Mouse (Mus musculus) limb, embryonic 11.5 days (tissue): ENCODE measurements at regions not wholly inside any gene's neighbourhood (a gene's known extent, or its start where the extent isn't known, plus 50 kb on each side); places are given as distances from the start of the nearest gene placed in this dataset.

Source experiments
- ATAC-seq: fragments of 200-750 bp; cut with Nextera tagmentation; 2 replicates; pipeline ENCODE4 v1.8.0; 2017; ENCODE audit warnings: low read depth; ENCODE audit not compliant: insufficient number of reproducible peaks, low FRiP score, low TSS enrichment
- DNase-seq: peaks from one replicate; pipeline ENCODE4 v3.0.0-alpha.2; 2015; ENCODE audit warnings: low spot score
- H3K27ac ChIP-seq: fragments of 300-500 bp; sonication (generic); replicated peaks from 2 replicates; pipeline ENCODE4 v1.5.1; 2014; ENCODE audit warnings: low read depth, mild to moderate bottlenecking, low read length
- H3K27me3 ChIP-seq: fragments of 300-500 bp; sonication (generic); 2 replicates; pipeline ENCODE4 v1.6.1; 2014; ENCODE audit warnings: mild to moderate bottlenecking, low read length, mixed read lengths; ENCODE audit not compliant: control insufficient read depth, insufficient read depth
- H3K36me3 ChIP-seq: fragments of 300-500 bp; sonication (generic); 2 replicates; pipeline ENCODE4 v1.6.1; 2014; ENCODE audit warnings: mild to moderate bottlenecking, low read length, moderate library complexity, mixed read lengths; ENCODE audit not compliant: control insufficient read depth, insufficient read depth
- H3K4me1 ChIP-seq: fragments of 300-500 bp; sonication (generic); 2 replicates; pipeline ENCODE4 v1.6.1; 2014; ENCODE audit warnings: low read length, mixed read lengths; ENCODE audit not compliant: control insufficient read depth, insufficient read depth
- H3K4me2 ChIP-seq: fragments of 300-500 bp; sonication (generic); 2 replicates; pipeline ENCODE4 v1.6.1; 2014; ENCODE audit warnings: low read depth, mild to moderate bottlenecking, moderate library complexity; ENCODE audit not compliant: severe bottlenecking
- H3K4me3 ChIP-seq: fragments of 300-500 bp; sonication (generic); 2 replicates; pipeline ENCODE4 v1.5.1; 2014; ENCODE audit warnings: low read depth, low read length
- H3K9ac ChIP-seq: fragments of 300-500 bp; sonication (generic); 2 replicates; pipeline ENCODE4 v1.6.1; 2014; ENCODE audit warnings: mild to moderate bottlenecking, low read length
- H3K9me3 ChIP-seq: fragments of 300-500 bp; sonication (generic); 2 replicates; pipeline ENCODE4 v1.6.1; 2016; ENCODE audit warnings: low read length; ENCODE audit not compliant: control insufficient read depth
- WGBS: fragments of 180-500 bp; shearing (Covaris S2); extraction: QIAGEN DNeasy Blood & Tissue Kit; methylation state at CpG from one replicate; pipeline ENCODE4 v1.1.7; 2014; 5-methylcytosine and 5-hydroxymethylcytosine counted together

DNA sequence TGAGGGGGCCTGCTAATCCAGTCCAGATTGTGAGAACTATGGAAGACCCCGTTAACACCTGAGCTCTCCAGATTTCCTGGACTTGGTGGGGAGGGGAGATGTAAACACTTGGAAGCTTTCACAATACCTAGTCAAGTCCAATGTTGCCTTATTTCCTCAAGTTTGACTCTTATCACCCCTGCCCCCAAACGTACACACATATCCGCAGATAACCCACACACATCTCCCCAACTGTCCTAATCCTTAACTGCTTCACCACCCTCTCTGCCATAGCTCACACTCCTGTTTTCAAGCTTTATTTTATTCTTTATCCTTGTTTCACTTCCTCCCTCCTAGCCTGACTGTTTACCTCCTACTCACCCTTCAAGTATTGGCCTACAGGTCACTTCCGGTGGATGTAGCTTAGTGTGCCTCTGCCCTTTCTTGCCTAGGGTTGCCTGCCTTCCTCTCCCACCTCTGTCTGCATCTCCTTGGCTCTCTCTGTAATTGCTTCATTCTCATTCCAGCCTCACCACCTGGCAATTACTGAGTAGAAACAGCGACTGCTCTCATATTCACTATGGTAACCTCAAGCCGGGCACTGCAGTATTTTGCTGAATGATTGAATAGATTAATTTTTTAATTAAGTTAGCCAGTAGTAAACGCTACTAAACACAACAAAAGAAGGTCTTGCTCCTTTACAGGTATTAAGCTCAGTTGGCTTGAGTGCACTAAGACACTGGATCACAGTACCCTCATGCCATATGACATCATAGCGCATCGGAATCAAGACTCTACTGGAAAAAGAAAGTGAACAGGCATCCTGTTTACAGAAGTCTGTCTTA is 125.3 kb upstream of the Cpeb2 start:
- no peak overlapping the region for H3K4me3 ChIP-seq
- 81% methylated on average over 9 of the region's 9 CpGs for WGBS
- no peak for ATAC-seq
- H3K27me3 ChIP-seq = no peaks in the 10 kb centered on the region
- H3K36me3 ChIP-seq = no peaks in the 10 kb centered on the region
- H3K27ac ChIP-seq = no peak overlapping the region
- no peaks in the 10 kb centered on the region for H3K9me3 ChIP-seq
- no peak for DNase-seq
- H3K4me1 ChIP-seq = no peaks in the 10 kb centered on the region
- no peak overlapping the region for H3K9ac ChIP-seq
- H3K4me2 ChIP-seq = no peak overlapping the region

DNA sequence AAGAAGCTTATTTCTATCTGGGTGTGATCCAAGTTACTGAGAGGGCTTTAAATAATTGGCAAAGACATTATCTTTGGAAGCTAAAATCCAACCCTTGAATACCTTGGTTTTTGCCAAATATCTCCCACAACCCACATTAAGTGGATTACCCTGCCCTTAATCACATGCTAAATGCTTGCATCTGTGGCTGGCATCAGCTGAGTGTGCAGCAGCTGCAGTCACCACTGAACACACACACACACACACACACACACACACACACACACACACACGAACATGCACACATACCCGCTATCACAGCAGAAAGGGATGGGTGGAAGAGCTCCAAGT is 124.7 kb upstream of the Cpeb2 start:
- Histone ChIP-seq H3K9me3 (no peaks in the 10 kb centered on the region), H3K27ac (no peak overlapping the region), H3K4me1 (no peaks in the 10 kb centered on the region), H3K4me2 (no peak overlapping the region), H3K27me3 (no peaks in the 10 kb centered on the region), H3K9ac (no peak overlapping the region), H3K36me3 (no peaks in the 10 kb centered on the region), H3K4me3 (no peak overlapping the region)
- DNase-seq (no peak), ATAC-seq (no peak)
- WGBS = 84% methylated on average over 2 of the region's 2 CpGs

DNA sequence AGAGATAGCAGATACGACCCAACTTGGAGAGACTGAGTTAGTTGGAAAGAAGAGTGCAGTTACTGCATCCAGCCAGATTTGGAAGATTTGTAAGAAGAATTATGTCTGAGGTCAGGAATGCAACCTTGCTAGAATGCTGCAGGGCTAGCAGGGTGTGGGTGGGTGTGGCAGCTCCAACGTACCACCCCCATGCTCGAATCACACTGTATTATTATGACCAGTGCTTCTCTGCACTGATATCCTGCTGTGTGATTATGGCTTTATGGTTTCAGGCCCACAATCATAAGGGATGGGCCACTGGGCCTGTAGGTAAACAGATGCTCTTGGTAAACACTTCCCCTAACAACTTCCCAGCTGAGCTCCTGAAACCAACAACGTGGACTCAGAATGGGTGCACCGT is 122.8 kb upstream of the Cpeb2 start:
- Histone ChIP-seq H3K4me1 (no peaks in the 10 kb centered on the region), H3K4me2 (no peak overlapping the region), H3K9ac (no peak overlapping the region), H3K36me3 (no peaks in the 10 kb centered on the region), H3K4me3 (no peak overlapping the region), H3K27ac (no peak overlapping the region), H3K27me3 (no peaks in the 10 kb centered on the region), H3K9me3 (no peaks in the 10 kb centered on the region)
- 73% methylated on average over 5 of the region's 5 CpGs for WGBS
- no peak for DNase-seq
- ATAC-seq = no peak

DNA sequence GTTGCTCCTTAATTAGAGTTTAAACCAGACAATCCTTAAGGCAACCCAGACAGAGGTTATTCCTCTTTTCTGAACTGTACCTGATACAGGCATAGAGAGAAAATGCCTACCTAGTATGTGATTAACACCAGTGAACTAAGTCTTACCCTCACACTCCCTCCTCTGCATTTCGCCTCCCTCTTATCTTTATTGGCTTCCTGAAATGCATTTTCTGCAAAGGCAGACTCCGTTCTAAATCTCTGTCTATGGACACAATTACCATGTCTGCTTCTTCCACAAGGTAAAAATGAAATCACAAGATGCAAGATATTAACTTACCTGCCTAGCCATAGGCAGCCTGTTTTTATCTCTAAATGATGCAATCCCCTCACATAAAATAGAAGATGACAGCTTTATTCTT is 121.2 kb upstream of the Cpeb2 start:
- no peak overlapping the region for H3K4me2 ChIP-seq
- WGBS = 66% methylated on average over 2 of the region's 2 CpGs
- no peak overlapping the region for H3K27ac ChIP-seq
- H3K36me3 ChIP-seq = no peaks in the 10 kb centered on the region
- no peaks in the 10 kb centered on the region for H3K4me1 ChIP-seq
- no peak overlapping the region for H3K9ac ChIP-seq
- H3K27me3 ChIP-seq = no peaks in the 10 kb centered on the region
- DNase-seq (no peak), ATAC-seq (no peak)
- H3K9me3 ChIP-seq = no peaks in the 10 kb centered on the region
- no peak overlapping the region for H3K4me3 ChIP-seq

DNA sequence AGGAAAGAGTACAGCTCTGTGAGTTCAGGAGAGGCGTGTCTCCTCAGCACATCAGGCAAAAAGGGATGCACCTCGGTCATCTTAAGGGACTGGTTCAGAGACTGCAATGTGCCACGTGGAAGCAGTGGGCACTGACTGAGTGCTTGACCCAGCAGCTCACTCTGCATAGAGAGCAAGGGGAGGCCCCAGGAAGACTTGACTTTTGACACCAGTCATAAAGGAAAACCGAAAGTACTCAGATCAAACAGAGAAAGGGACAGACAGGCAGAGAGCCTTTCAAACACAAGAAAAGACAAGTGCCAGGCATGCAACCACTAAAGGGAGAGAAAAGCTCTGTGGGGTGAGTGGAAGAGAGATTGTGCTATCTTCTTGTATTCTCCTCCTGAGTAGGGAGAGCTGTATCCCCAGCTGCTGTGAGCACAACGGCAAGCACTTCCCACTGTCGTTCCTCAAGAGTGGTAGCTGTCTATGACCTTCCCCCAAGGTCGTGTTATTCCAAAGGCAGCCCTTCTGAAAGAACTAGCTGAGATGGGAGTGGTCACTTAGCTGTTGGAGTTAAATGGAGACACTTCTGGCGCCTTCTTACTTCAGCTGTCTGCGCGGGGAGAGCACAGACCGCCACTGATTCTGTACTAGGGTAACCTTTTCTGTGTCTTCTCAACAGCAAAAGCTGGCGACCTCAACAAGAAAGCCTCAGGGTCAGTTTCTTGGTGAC is 119.4 kb upstream of the Cpeb2 start:
- no peaks in the 10 kb centered on the region for H3K27me3 ChIP-seq
- WGBS = 80% methylated on average over 12 of the region's 12 CpGs

DNA sequence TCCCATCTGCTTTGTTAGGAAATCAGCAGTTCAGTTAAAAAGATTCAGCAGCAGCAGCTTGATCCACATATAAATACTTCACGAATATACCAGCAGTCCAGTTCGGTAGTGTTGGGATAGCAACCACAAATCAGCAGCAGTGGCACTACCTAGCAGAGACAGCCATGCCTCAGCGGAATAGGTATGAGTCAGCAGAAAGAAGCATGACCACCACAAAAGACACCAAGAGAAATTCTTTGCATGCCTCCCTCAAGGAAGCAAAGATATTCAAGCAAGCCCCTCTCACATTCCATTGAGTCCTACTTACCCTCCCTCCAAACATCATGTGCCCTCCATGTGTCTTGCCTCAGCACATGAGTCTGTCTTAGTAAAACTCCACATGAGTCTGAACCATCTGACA is 117.5 kb upstream of the Cpeb2 start:
- Histone ChIP-seq H3K27me3 (no peaks in the 10 kb centered on the region), H3K4me2 (no peak overlapping the region), H3K36me3 (no peaks in the 10 kb centered on the region), H3K4me3 (no peak overlapping the region), H3K9ac (no peak overlapping the region), H3K9me3 (no peaks in the 10 kb centered on the region), H3K4me1 (no peaks in the 10 kb centered on the region), H3K27ac (no peak overlapping the region)
- ATAC-seq = no peak
- 87% methylated on average over 3 of the region's 3 CpGs for WGBS
- DNase-seq = no peak

More for the DNA sequence above, 119.4 kb upstream of the Cpeb2 start:
- no peak overlapping the region for H3K4me3 ChIP-seq
- ATAC-seq (no peak), DNase-seq (no peak)
- H3K4me1 ChIP-seq = no peaks in the 10 kb centered on the region
- no peaks in the 10 kb centered on the region for H3K9me3 ChIP-seq
- H3K4me2 ChIP-seq = no peak overlapping the region
- no peaks in the 10 kb centered on the region for H3K36me3 ChIP-seq
- H3K9ac ChIP-seq = no peak overlapping the region
- H3K27ac ChIP-seq = no peak overlapping the region

DNA sequence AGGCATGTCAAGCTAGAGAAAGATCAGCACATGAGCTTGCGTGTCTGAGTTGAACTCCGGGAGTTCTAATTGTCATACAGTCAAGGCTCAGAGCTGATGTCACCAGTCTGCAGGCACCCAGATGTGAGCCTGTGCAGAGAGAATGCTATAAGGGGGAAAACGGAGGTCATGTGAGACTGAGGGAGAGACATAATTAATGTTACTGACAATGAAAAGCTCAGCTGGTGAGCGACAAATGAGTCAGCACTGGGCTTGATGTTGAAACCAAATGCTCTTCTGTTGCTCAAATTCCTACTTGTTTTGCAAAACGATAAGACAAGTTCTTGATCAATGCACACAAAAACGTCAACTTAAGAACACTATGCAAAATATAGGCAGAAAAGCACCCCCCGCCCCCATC is 116.1 kb upstream of the Cpeb2 start:
- Histone ChIP-seq H3K27ac (no peak overlapping the region), H3K4me2 (no peak overlapping the region), H3K4me3 (no peak overlapping the region), H3K9ac (no peak overlapping the region), H3K4me1 (no peaks in the 10 kb centered on the region), H3K27me3 (no peaks in the 10 kb centered on the region), H3K9me3 (no peaks in the 10 kb centered on the region), H3K36me3 (no peaks in the 10 kb centered on the region)
- WGBS = 77% methylated on average over 7 of the region's 7 CpGs
- DNase-seq (no peak), ATAC-seq (no peak)

DNA sequence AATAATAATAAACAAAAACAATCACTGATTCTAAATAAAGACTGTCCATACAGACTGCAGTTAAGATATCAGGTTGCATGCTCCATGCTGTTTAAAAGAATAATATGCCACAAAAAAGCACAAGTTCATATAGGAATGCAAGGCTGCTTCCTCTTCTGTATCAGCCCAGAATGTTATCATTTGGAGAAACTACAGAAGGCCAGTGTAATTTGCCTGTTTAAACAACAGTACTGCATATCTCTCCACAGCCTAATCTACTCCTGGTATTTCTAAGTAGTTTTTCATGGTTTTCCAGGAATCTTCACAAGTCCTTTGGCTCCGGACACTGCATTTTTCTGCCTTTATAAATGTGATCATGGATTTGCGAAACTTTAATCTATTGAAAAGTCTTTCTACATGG is 111.9 kb upstream of the Cpeb2 start:
- 86% methylated on average over 2 of the region's 2 CpGs for WGBS
- no peak for ATAC-seq
- H3K36me3 ChIP-seq = no peaks in the 10 kb centered on the region
- H3K4me3 ChIP-seq = no peak overlapping the region
- no peak overlapping the region for H3K4me2 ChIP-seq
- H3K9ac ChIP-seq = no peak overlapping the region
- DNase-seq = no peak
- no peak overlapping the region for H3K27ac ChIP-seq
- no peaks in the 10 kb centered on the region for H3K9me3 ChIP-seq
- H3K27me3 ChIP-seq = no peaks in the 10 kb centered on the region
- H3K4me1 ChIP-seq = no peaks in the 10 kb centered on the region
